Mouse (Mus musculus): ENCODE measurements at regions not wholly inside any gene's neighbourhood (a gene's known extent, or its start where the extent isn't known, plus 50 kb on each side); places are given as distances from the start of the nearest gene placed in this dataset.
A peak's percentile ranks its signal among the peaks of the same experiment; 100 is the strongest.

- DNase-seq (ENCODE audit: low spot score) = no peak
These were observed 135.8 kb upstream of the Igf1 start for GRCm38 (mm10) chr10:87722244-87722643.

- no peak for DNase-seq (ENCODE audit: low spot score)
These were observed 125.4 kb upstream of the Igf1 start for GRCm38 (mm10) chr10:87732658-87733057.

- DNase-seq (ENCODE audit: low spot score) = no peak
These were observed 124.8 kb upstream of the Igf1 start for GRCm38 (mm10) chr10:87733241-87733640.

GRCm38 (mm10) chr10:87740323-87740722 is 117.7 kb upstream of the Igf1 start:
- peak; percentile 4 for DNase-seq (ENCODE audit: low spot score)

- no peak for DNase-seq (ENCODE audit: low spot score)
These were observed 115.3 kb upstream of the Igf1 start for GRCm38 (mm10) chr10:87742766-87743165.

GRCm38 (mm10) chr10:87747846-87748552 is 110.1 kb upstream of the Igf1 start:
- no peak for DNase-seq (ENCODE audit: low spot score)

GRCm38 (mm10) chr10:87748631-87749193 is 109.4 kb upstream of the Igf1 start:
- no peak for DNase-seq (ENCODE audit: low spot score)

- DNase-seq (ENCODE audit: low spot score) = no peak
These were observed 107.7 kb upstream of the Igf1 start for GRCm38 (mm10) chr10:87750321-87750720.

- DNase-seq (ENCODE audit: low spot score) = no peak
These were observed 107.1 kb upstream of the Igf1 start for GRCm38 (mm10) chr10:87750972-87751371.

GRCm38 (mm10) chr10:87752117-87752516 is 105.9 kb upstream of the Igf1 start:
- DNase-seq (ENCODE audit: low spot score) = no peak

- no peak for DNase-seq (ENCODE audit: low spot score)
These were observed 104.6 kb upstream of the Igf1 start for GRCm38 (mm10) chr10:87753483-87753882.

GRCm38 (mm10) chr10:87761528-87762030 is 96.5 kb upstream of the Igf1 start:
- no peak for DNase-seq (ENCODE audit: low spot score)

- peak; percentile 66 for DNase-seq (ENCODE audit: low spot score)
These were observed 70.5 kb upstream of the Igf1 start for GRCm38 (mm10) chr10:87787521-87787920.

GRCm38 (mm10) chr10:87792346-87792745 is 65.7 kb upstream of the Igf1 start:
- no peak for DNase-seq (ENCODE audit: low spot score)

GRCm38 (mm10) chr10:87803936-87804791 is 53.9 kb upstream of the Igf1 start:
- DNase-seq (ENCODE audit: low spot score) = no peak

- DNase-seq (ENCODE audit: low spot score) = no peak
These were observed 53.3 kb upstream of the Igf1 start for GRCm38 (mm10) chr10:87804792-87805082.

Measured in ovary, postnatal 36 days (tissue).